Mouse (Mus musculus) bone marrow, adult 2 months (tissue): ENCODE results near the gene Cox6b2.

Experiments used
- CTCF ChIP-seq: fragments of 200-500 bp; IDR thresholded peaks from 2 replicates; pipeline ENCODE4 v1.5.1; 2011; ENCODE audit warnings: low read length, control low read depth; ENCODE audit not compliant: control insufficient read depth, insufficient read depth
- POLR2A ChIP-seq: fragments of 200-500 bp; IDR thresholded peaks from 2 replicates; pipeline ENCODE4 v1.6.1; 2011; ENCODE audit warnings: low read depth, mild to moderate bottlenecking, control low read depth, low read length, borderline replicate concordance; ENCODE audit not compliant: control insufficient read depth

GRCm38 (mm10) chr7:4724359-4724758 lies 28.5 kb downstream of the Cox6b2 start:
- TF ChIP-seq POLR2A (no peak), CTCF (no peak)
